Mouse (Mus musculus) heart, embryonic 16.5 days (tissue): ENCODE measurements at regions not wholly inside any gene's neighbourhood (a gene's known extent, or its start where the extent isn't known, plus 50 kb on each side); places are given as distances from the start of the nearest gene placed in this dataset.

Source experiments
- ATAC-seq: fragments of 200-750 bp; cut with Nextera tagmentation; replicated peaks from 2 replicates; pipeline ENCODE4 v1.8.0; 2017; ENCODE audit warnings: moderate number of reproducible peaks; ENCODE audit not compliant: insufficient read depth, low FRiP score; ENCODE audit errors: extremely low read depth
- H3K27ac ChIP-seq: fragments of 300-500 bp; sonication (generic); 2 replicates; pipeline ENCODE4 v1.5.1; 2014; ENCODE audit warnings: mild to moderate bottlenecking, low read length, control low read depth, moderate library complexity
- H3K27me3 ChIP-seq: fragments of 300-500 bp; sonication (generic); 2 replicates; pipeline ENCODE4 v1.6.1; 2014; ENCODE audit warnings: low read length, mixed read lengths; ENCODE audit not compliant: control insufficient read depth, insufficient read depth
- H3K36me3 ChIP-seq: fragments of 300-500 bp; sonication (generic); 2 replicates; pipeline ENCODE4 v1.6.1; 2014; ENCODE audit not compliant: control insufficient read depth, insufficient read depth
- H3K4me1 ChIP-seq: fragments of 300-500 bp; sonication (generic); 2 replicates; pipeline ENCODE4 v1.6.1; 2014; ENCODE audit warnings: low read length, mixed read lengths; ENCODE audit not compliant: control insufficient read depth, insufficient read depth
- H3K4me2 ChIP-seq: fragments of 300-500 bp; sonication (generic); 2 replicates; pipeline ENCODE4 v1.6.1; 2014; ENCODE audit warnings: low read depth, mild to moderate bottlenecking, control low read depth, low read length
- H3K4me3 ChIP-seq: fragments of 300-500 bp; sonication (generic); 2 replicates; pipeline ENCODE4 v1.5.1; 2014; ENCODE audit warnings: mild to moderate bottlenecking, control low read depth, low read length
- H3K9ac ChIP-seq: fragments of 300-500 bp; sonication (generic); 2 replicates; pipeline ENCODE4 v1.6.1; 2014; ENCODE audit warnings: low read length, control low read depth
- H3K9me3 ChIP-seq: fragments of 300-500 bp; sonication (generic); replicated peaks from 2 replicates; pipeline ENCODE4 v1.6.1; 2016; ENCODE audit warnings: low read length; ENCODE audit not compliant: control insufficient read depth
- WGBS: fragments of 180-500 bp; shearing (Covaris S2); extraction: QIAGEN DNeasy Blood & Tissue Kit; methylation state at CpG from one replicate; pipeline ENCODE4 v1.1.7; 2014; 5-methylcytosine and 5-hydroxymethylcytosine counted together

DNA sequence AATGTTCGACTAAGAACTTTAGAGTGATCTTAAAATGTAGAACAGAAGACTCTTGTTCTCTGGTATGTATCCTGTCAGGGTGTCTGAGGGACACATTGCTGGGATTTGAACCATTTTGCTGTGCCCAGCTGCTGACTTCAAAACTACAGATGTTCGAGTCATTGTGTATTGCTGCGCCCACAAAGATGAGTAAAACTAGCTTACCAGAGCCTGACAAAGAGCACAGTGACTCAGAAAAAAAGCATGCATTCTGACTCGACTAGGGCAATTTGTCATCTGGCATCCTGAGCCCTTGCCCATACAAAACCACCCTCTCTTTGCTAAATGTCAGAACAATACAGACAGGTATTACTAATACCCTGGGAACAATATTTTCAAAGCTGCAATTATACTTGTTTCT is 438.6 kb upstream of the Tenm3 start:
- 64% methylated on average over 4 of the region's 4 CpGs for WGBS
- no peak overlapping the region for H3K4me3 ChIP-seq
- H3K36me3 ChIP-seq = no peaks in the 10 kb centered on the region
- H3K4me2 ChIP-seq = no peak overlapping the region
- ATAC-seq = no peak
- no peak overlapping the region for H3K9ac ChIP-seq
- no peaks in the 10 kb centered on the region for H3K9me3 ChIP-seq
- H3K27me3 ChIP-seq = no peaks in the 10 kb centered on the region
- no peaks in the 10 kb centered on the region for H3K4me1 ChIP-seq
- no peak overlapping the region for H3K27ac ChIP-seq

DNA sequence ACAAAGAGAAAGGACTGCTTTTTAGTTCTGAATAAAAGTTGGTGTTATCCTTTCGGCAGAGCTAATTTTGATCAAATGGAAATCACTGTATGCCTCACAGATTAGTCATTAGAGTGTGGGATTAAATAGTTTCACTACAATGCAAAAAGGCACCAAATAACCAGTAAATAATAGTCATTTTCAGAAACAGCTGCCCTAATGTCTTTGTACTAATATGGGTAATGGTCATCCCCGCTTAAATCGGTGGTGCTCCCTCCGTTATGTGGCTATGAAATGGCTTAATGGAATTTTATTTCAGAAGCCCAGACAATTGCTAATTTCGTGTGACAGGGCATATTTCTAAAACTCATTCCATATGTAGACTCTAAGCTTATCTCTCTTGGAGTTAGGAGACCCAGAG is 437.5 kb upstream of the Tenm3 start:
- Histone ChIP-seq H3K9me3 (no peaks in the 10 kb centered on the region), H3K4me3 (no peak overlapping the region), H3K9ac (no peak overlapping the region), H3K27ac (no peak overlapping the region), H3K27me3 (no peaks in the 10 kb centered on the region), H3K4me1 (no peaks in the 10 kb centered on the region), H3K4me2 (no peak overlapping the region), H3K36me3 (no peaks in the 10 kb centered on the region)
- no peak for ATAC-seq
- WGBS = 81% methylated on average over 5 of the region's 5 CpGs

GRCm38 (mm10) chr8:49274031-49274430 is 430.3 kb upstream of the Tenm3 start:
- no peak for ATAC-seq
- H3K9me3 ChIP-seq = no peaks in the 10 kb centered on the region

GRCm38 (mm10) chr8:49273109-49273508 is 429.4 kb upstream of the Tenm3 start:
- H3K9me3 ChIP-seq = no peaks in the 10 kb centered on the region
- no peak for ATAC-seq
- H3K36me3 ChIP-seq = no peaks in the 10 kb centered on the region
- H3K9ac ChIP-seq = no peak overlapping the region
- no peak overlapping the region for H3K4me3 ChIP-seq
- 0 out of 2 replicates have a peak, but pooled peaks cover 4% of the 10 kb centered on the region for H3K27me3 ChIP-seq
- H3K27ac ChIP-seq = no peak overlapping the region
- H3K4me2 ChIP-seq = no peak overlapping the region
- 95% methylated on average over 1 of the region's 1 CpGs for WGBS
- H3K4me1 ChIP-seq = peaks cover 5% of the 10 kb centered on the region

More at GRCm38 (mm10) chr8:49274031-49274430, 430.3 kb upstream of the Tenm3 start:
- peaks cover 5% of the 10 kb centered on the region for H3K4me1 ChIP-seq
- H3K9ac ChIP-seq = no peak overlapping the region
- no peak overlapping the region for H3K4me2 ChIP-seq
- no peak overlapping the region for H3K27ac ChIP-seq
- no peaks in the 10 kb centered on the region for H3K36me3 ChIP-seq
- WGBS = 87% methylated on average over 4 of the region's 4 CpGs
- H3K27me3 ChIP-seq = 0 out of 2 replicates have a peak, but pooled peaks cover 4% of the 10 kb centered on the region
- no peak overlapping the region for H3K4me3 ChIP-seq

- H3K27ac ChIP-seq = no peak overlapping the region
- no peak overlapping the region for H3K9ac ChIP-seq
- no peaks in the 10 kb centered on the region for H3K36me3 ChIP-seq
- no peak overlapping the region for H3K4me2 ChIP-seq
- peaks cover 4% of the 10 kb centered on the region; the same call in 1 of the 2 replicates for H3K27me3 ChIP-seq
- H3K4me1 ChIP-seq = no peaks in the 10 kb centered on the region
- ATAC-seq = no peak
- H3K4me3 ChIP-seq = no peak overlapping the region
- WGBS = 65% methylated on average over 6 of the region's 6 CpGs
- no peaks in the 10 kb centered on the region for H3K9me3 ChIP-seq
Observed at GRCm38 (mm10) chr8:49263416-49263815, 419.7 kb upstream of the Tenm3 start.

GRCm38 (mm10) chr8:49262797-49263196 is 419.0 kb upstream of the Tenm3 start:
- no peaks in the 10 kb centered on the region for H3K9me3 ChIP-seq
- no peaks in the 10 kb centered on the region for H3K36me3 ChIP-seq
- H3K4me2 ChIP-seq = no peak overlapping the region
- H3K27me3 ChIP-seq = peaks cover 2% of the 10 kb centered on the region; the same call in 1 of the 2 replicates
- no peak overlapping the region for H3K4me3 ChIP-seq
- H3K4me1 ChIP-seq = no peaks in the 10 kb centered on the region
- 73% methylated on average over 3 of the region's 3 CpGs for WGBS
- no peak overlapping the region for H3K9ac ChIP-seq
- no peak for ATAC-seq
- no peak overlapping the region for H3K27ac ChIP-seq

DNA sequence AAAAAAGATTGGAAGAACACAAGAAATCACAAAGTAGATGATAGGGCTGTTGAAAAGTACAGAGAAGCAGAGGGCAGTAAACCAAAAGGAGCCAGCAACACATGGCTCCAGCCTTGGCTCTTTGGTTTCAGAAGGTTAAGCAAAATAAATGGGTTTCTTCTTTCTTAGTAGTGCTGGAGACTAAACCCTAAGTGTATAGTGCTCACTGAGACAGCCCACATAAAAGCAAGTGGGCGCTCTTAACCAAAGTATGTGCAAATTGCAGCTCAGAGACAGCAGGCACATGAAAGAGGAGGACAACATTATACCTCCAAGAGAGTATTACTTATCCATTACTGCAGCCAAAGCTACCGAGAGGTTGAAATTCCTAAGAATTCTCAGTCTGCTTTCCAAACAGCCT is 412.2 kb upstream of the Tenm3 start:
- 68% methylated on average over 2 of the region's 2 CpGs for WGBS
- Histone ChIP-seq H3K4me1 (no peaks in the 10 kb centered on the region), H3K27me3 (no peaks in the 10 kb centered on the region), H3K27ac (no peak overlapping the region), H3K9me3 (no peaks in the 10 kb centered on the region), H3K36me3 (no peaks in the 10 kb centered on the region), H3K9ac (no peak overlapping the region), H3K4me2 (no peak overlapping the region), H3K4me3 (no peak overlapping the region)
- no peak for ATAC-seq

DNA sequence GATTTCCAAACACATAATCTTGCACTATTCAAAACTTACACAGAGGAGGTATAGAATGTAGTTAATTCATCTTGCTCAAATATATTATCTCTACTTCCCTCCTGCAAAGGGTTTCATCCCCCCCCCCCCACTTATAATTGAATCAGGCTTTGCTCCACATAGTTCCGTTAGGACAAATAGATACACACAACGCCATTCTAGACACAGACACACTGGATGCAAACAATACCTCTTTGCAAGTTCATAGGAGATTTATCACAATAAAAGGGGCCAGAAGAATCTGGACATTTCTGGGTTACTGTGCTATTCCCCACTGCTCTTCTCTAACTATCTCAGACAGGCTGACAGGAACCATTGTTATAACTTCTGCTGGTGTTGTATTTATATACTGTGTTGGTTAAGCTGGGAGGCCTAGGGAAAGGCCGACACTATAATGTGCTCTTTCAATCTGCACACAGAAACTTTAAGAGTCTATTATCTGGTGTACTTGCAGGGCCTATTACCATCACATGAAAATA is 410.6 kb upstream of the Tenm3 start:
- Histone ChIP-seq H3K36me3 (no peaks in the 10 kb centered on the region), H3K9ac (no peak overlapping the region), H3K27me3 (no peaks in the 10 kb centered on the region), H3K27ac (no peak overlapping the region), H3K4me2 (no peak overlapping the region), H3K9me3 (no peaks in the 10 kb centered on the region), H3K4me3 (no peak overlapping the region), H3K4me1 (no peaks in the 10 kb centered on the region)
- no peak for ATAC-seq
- 78% methylated on average over 3 of the region's 3 CpGs for WGBS

DNA sequence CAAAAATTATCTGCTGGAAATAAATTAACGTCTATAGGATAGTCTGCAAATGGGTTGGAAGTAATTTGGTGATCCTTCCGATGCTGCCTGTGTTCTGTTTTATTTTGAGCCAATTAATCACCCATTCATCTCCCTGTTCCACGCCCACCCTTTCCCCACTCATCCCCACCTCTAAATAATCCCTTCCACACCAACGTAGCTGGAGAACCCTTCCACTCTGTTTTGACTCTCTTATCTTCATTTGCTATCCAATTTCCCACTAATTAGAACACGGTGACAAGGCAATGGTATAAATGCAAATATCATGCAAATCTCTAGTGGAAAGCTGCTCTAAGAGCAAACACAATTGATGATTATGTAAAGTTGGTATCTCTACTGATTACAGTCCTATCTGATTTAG is 399.3 kb upstream of the Tenm3 start:
- ATAC-seq = no peak
- H3K36me3 ChIP-seq = no peaks in the 10 kb centered on the region
- H3K4me2 ChIP-seq = no peak overlapping the region
- H3K27ac ChIP-seq = no peak overlapping the region
- WGBS = 67% methylated on average over 5 of the region's 5 CpGs
- no peaks in the 10 kb centered on the region for H3K27me3 ChIP-seq
- H3K9me3 ChIP-seq = no peaks in the 10 kb centered on the region
- no peak overlapping the region for H3K9ac ChIP-seq
- H3K4me3 ChIP-seq = no peak overlapping the region
- H3K4me1 ChIP-seq = no peaks in the 10 kb centered on the region

- 65% methylated on average over 4 of the region's 4 CpGs for WGBS
- H3K4me3 ChIP-seq = no peak overlapping the region
Observed at GRCm38 (mm10) chr8:49236822-49237071, 393.0 kb upstream of the Tenm3 start.

More at GRCm38 (mm10) chr8:49236822-49237071, 393.0 kb upstream of the Tenm3 start:
- Histone ChIP-seq H3K4me2 (no peak overlapping the region), H3K9me3 (no peaks in the 10 kb centered on the region), H3K9ac (no peak overlapping the region), H3K27me3 (no peaks in the 10 kb centered on the region), H3K27ac (no peak overlapping the region), H3K36me3 (no peaks in the 10 kb centered on the region), H3K4me1 (no peaks in the 10 kb centered on the region)
- ATAC-seq = no peak
